Mouse (Mus musculus): ENCODE measurements at regions not wholly inside any gene's neighbourhood (a gene's known extent, or its start where the extent isn't known, plus 50 kb on each side); places are given as distances from the start of the nearest gene placed in this dataset.
A peak's percentile ranks its signal among the peaks of the same experiment; 100 is the strongest.

- Histone ChIP-seq H3K4me2 (ENCODE audit: low read depth) (no peak overlapping the region), H3K4me3 (no peak overlapping the region), H3K79me2 (ENCODE audit: control insufficient read depth, insufficient read depth) (no peaks in the 10 kb centered on the region), H3K27me3 (ENCODE audit: control insufficient read depth, insufficient read depth, insufficient read length) (no peaks in the 10 kb centered on the region), H3ac (ENCODE audit: control insufficient read depth, insufficient read length) (no peak overlapping the region), H3K36me3 (ENCODE audit: control insufficient read depth, insufficient read depth) (no peaks in the 10 kb centered on the region)
- no peak for TF ChIP-seq MYOG (IDR thresholded peaks at IDR 0.05; ENCODE audit: control insufficient read depth in 1 of 3, insufficient read depth in 1 of 3, insufficient read length in 2 of 3, low read depth in 2 of 3)
- no peak for TF ChIP-seq USF1 (IDR thresholded peaks at IDR 0.05; ENCODE audit: low read depth)
- TF ChIP-seq E2F4 (IDR thresholded peaks at IDR 0.05; ENCODE audit: insufficient read depth), result no peak
- TF ChIP-seq POLR2A (IDR thresholded peaks at IDR 0.05; ENCODE audit: insufficient read length, low read depth), result no peak
- TF ChIP-seq MAX (IDR thresholded peaks at IDR 0.05; ENCODE audit: low read depth), result no peak
- TF ChIP-seq POLR2AphosphoS2 (IDR thresholded peaks at IDR 0.05; ENCODE audit: insufficient read length, low read depth), result no peak
- TF ChIP-seq MYOD1 (IDR thresholded peaks at IDR 0.05; ENCODE audit: control insufficient read depth in 1 of 3, insufficient read length in 2 of 3, low read depth in 2 of 3), result no peak
- no peak for TF ChIP-seq TCF12 (IDR thresholded peaks at IDR 0.05; ENCODE audit: insufficient read depth, poor library complexity, severe bottlenecking)
- TF ChIP-seq SRF (IDR thresholded peaks at IDR 0.05; ENCODE audit: control insufficient read depth, insufficient read length, low read depth), result no peak
- TF ChIP-seq TCF3 (IDR thresholded peaks at IDR 0.05; ENCODE audit: insufficient read length, low read depth), result no peak
These were observed 272.1 kb upstream of the Runx1 start for GRCm38 (mm10) chr16:93098057-93098456.

DNA sequence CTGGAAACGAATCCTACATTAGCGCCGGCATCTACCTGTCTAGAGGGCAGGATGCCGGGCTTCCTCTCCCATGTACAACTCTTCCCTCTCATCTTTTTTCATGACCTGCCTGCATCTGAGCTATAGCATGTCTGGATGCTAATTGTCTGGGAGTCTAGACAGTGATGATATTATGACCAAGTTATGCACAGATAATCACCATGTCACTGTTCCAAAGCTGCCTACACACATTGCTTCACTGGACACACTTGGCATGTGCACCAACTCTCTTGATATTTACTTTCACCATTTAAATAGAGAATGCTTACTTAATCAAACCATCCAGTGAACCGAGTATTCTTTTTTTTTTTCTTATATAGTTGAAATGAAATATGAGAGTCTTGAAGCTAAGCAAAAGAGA lies 270.2 kb upstream of the Runx1 start:
- H3K4me2 ChIP-seq (ENCODE audit: low read depth), result no peak overlapping the region
- H3K27me3 ChIP-seq (ENCODE audit: control insufficient read depth, insufficient read depth, insufficient read length), result no peaks in the 10 kb centered on the region
- H3K4me3 ChIP-seq, result no peak overlapping the region
- TF ChIP-seq MAX (IDR thresholded peaks at IDR 0.05; ENCODE audit: low read depth) (no peak), MYOD1 (IDR thresholded peaks at IDR 0.05; ENCODE audit: control insufficient read depth in 1 of 3, insufficient read length in 2 of 3, low read depth in 2 of 3) (no peak), SRF (IDR thresholded peaks at IDR 0.05; ENCODE audit: control insufficient read depth, insufficient read length, low read depth) (no peak), E2F4 (IDR thresholded peaks at IDR 0.05; ENCODE audit: insufficient read depth) (no peak), TCF3 (IDR thresholded peaks at IDR 0.05; ENCODE audit: insufficient read length, low read depth) (no peak), POLR2A (IDR thresholded peaks at IDR 0.05; ENCODE audit: insufficient read length, low read depth) (no peak), TCF12 (IDR thresholded peaks at IDR 0.05; ENCODE audit: insufficient read depth, poor library complexity, severe bottlenecking) (no peak), POLR2AphosphoS2 (IDR thresholded peaks at IDR 0.05; ENCODE audit: insufficient read length, low read depth) (no peak), USF1 (IDR thresholded peaks at IDR 0.05; ENCODE audit: low read depth) (no peak), MYOG (IDR thresholded peaks at IDR 0.05; ENCODE audit: control insufficient read depth in 1 of 3, insufficient read depth in 1 of 3, insufficient read length in 2 of 3, low read depth in 2 of 3) (no peak), REST (IDR thresholded peaks at IDR 0.05; ENCODE audit: insufficient read depth, insufficient read length) (no peak), CEBPB (IDR thresholded peaks at IDR 0.05; ENCODE audit: insufficient read depth, poor library complexity, severe bottlenecking) (no peak)
- H3ac ChIP-seq (ENCODE audit: control insufficient read depth, insufficient read length), result no peak overlapping the region
- H3K79me2 ChIP-seq (ENCODE audit: control insufficient read depth, insufficient read depth), result no peaks in the 10 kb centered on the region
- no peaks in the 10 kb centered on the region for H3K36me3 ChIP-seq (ENCODE audit: control insufficient read depth, insufficient read depth)

DNA sequence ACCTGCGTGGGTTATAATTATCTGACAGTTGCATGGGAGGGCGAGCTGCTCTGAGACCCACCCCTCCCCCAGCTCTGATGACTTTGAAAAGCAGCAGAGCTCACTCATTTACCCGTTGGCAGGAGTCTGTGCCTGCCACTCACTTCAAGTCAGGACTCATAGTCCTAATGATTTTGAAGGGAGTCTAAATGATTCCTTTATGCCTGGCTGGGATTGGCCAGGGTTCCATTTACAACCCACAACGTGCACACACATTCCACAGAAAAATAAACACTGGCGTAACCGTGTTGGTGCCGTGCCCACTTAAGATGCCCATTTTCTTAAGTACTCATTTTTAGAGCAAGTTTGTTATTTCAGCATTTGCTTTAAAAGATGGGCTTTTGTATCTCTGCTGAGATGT lies 266.8 kb upstream of the Runx1 start:
- TF ChIP-seq MYOD1 (IDR thresholded peaks at IDR 0.05; ENCODE audit: control insufficient read depth in 1 of 3, insufficient read length in 2 of 3, low read depth in 2 of 3) (no peak), REST (IDR thresholded peaks at IDR 0.05; ENCODE audit: insufficient read depth, insufficient read length) (no peak), SRF (IDR thresholded peaks at IDR 0.05; ENCODE audit: control insufficient read depth, insufficient read length, low read depth) (no peak), MAX (IDR thresholded peaks at IDR 0.05; ENCODE audit: low read depth) (no peak), E2F4 (IDR thresholded peaks at IDR 0.05; ENCODE audit: insufficient read depth) (no peak), MYOG (IDR thresholded peaks at IDR 0.05; ENCODE audit: control insufficient read depth in 1 of 3, insufficient read depth in 1 of 3, insufficient read length in 2 of 3, low read depth in 2 of 3) (no peak), POLR2AphosphoS2 (IDR thresholded peaks at IDR 0.05; ENCODE audit: insufficient read length, low read depth) (no peak), USF1 (IDR thresholded peaks at IDR 0.05; ENCODE audit: low read depth) (no peak), TCF3 (IDR thresholded peaks at IDR 0.05; ENCODE audit: insufficient read length, low read depth) (no peak)

GRCm38 (mm10) chr16:93085227-93085883 lies 259.4 kb upstream of the Runx1 start:
- Histone ChIP-seq H3ac (ENCODE audit: control insufficient read depth, insufficient read length) (no peak overlapping the region), H3K79me2 (ENCODE audit: control insufficient read depth, insufficient read depth) (no peaks in the 10 kb centered on the region)

More for the DNA sequence above, 266.8 kb upstream of the Runx1 start:
- Histone ChIP-seq H3ac (ENCODE audit: control insufficient read depth, insufficient read length) (no peak overlapping the region), H3K36me3 (ENCODE audit: control insufficient read depth, insufficient read depth) (no peaks in the 10 kb centered on the region), H3K27me3 (ENCODE audit: control insufficient read depth, insufficient read depth, insufficient read length) (no peaks in the 10 kb centered on the region), H3K79me2 (ENCODE audit: control insufficient read depth, insufficient read depth) (no peaks in the 10 kb centered on the region), H3K4me3 (no peak overlapping the region), H3K4me2 (ENCODE audit: low read depth) (peak overlapping the region; percentile 56)

More at GRCm38 (mm10) chr16:93085227-93085883, 259.4 kb upstream of the Runx1 start:
- H3K4me2 ChIP-seq (ENCODE audit: low read depth), result no peak overlapping the region
- no peak for TF ChIP-seq MYOG (IDR thresholded peaks at IDR 0.05; ENCODE audit: control insufficient read depth in 1 of 3, insufficient read depth in 1 of 3, insufficient read length in 2 of 3, low read depth in 2 of 3)
- TF ChIP-seq POLR2A (IDR thresholded peaks at IDR 0.05; ENCODE audit: insufficient read length, low read depth), result no peak
- TF ChIP-seq CEBPB (IDR thresholded peaks at IDR 0.05; ENCODE audit: insufficient read depth, poor library complexity, severe bottlenecking), result no peak
- no peak for TF ChIP-seq USF1 (IDR thresholded peaks at IDR 0.05; ENCODE audit: low read depth)
- TF ChIP-seq POLR2AphosphoS2 (IDR thresholded peaks at IDR 0.05; ENCODE audit: insufficient read length, low read depth), result no peak
- no peak for TF ChIP-seq REST (IDR thresholded peaks at IDR 0.05; ENCODE audit: insufficient read depth, insufficient read length)
- no peak for TF ChIP-seq MAX (IDR thresholded peaks at IDR 0.05; ENCODE audit: low read depth)
- no peak for TF ChIP-seq TCF12 (IDR thresholded peaks at IDR 0.05; ENCODE audit: insufficient read depth, poor library complexity, severe bottlenecking)
- no peak for TF ChIP-seq SRF (IDR thresholded peaks at IDR 0.05; ENCODE audit: control insufficient read depth, insufficient read length, low read depth)
- no peak for TF ChIP-seq E2F4 (IDR thresholded peaks at IDR 0.05; ENCODE audit: insufficient read depth)
- no peak for TF ChIP-seq TCF3 (IDR thresholded peaks at IDR 0.05; ENCODE audit: insufficient read length, low read depth)
- TF ChIP-seq MYOD1 (IDR thresholded peaks at IDR 0.05; ENCODE audit: control insufficient read depth in 1 of 3, insufficient read length in 2 of 3, low read depth in 2 of 3), result no peak
- H3K36me3 ChIP-seq (ENCODE audit: control insufficient read depth, insufficient read depth), result no peaks in the 10 kb centered on the region
- no peak overlapping the region for H3K4me3 ChIP-seq
- H3K27me3 ChIP-seq (ENCODE audit: control insufficient read depth, insufficient read depth, insufficient read length), result no peaks in the 10 kb centered on the region
